Mouse (Mus musculus) MEL (cell line): ENCODE data around the gene Stx17.

Experiments
- CTCF ChIP-seq, 3 experiments: IDR thresholded peaks in 2 of 3; conservative IDR thresholded peaks in 1 of 3; 2 replicates each; pipeline ENCODE4 v1.5.1; 2011 to 2012; ENCODE audit warnings: low read length in 3 of 3, low read depth in 2 of 3, mild to moderate bottlenecking in 2 of 3, improper control_type of control experiment in 1 of 3, inconsistent platforms in 1 of 3, mixed read lengths in 1 of 3, moderate library complexity in 1 of 3; ENCODE audit not compliant: control insufficient read depth in 1 of 3, insufficient read depth in 1 of 3, poor library complexity in 1 of 3, severe bottlenecking in 1 of 3
- ELF1 ChIP-seq: IDR thresholded peaks from 2 replicates; pipeline ENCODE4 v1.6.1; 2014; ENCODE audit warnings: low read depth, mild to moderate bottlenecking, inconsistent platforms, low read length, improper control_type of control experiment, moderate library complexity
- EP300 ChIP-seq, 2 experiments: IDR thresholded peaks; 2 replicates each; pipeline ENCODE4 v1.6.1; 2011; ENCODE audit warnings: improper control_type of control experiment in 2 of 2, low read length in 2 of 2, low read depth in 1 of 2, mild to moderate bottlenecking in 1 of 2
- GABPA ChIP-seq: IDR thresholded peaks from 2 replicates; pipeline ENCODE4 v1.6.1; 2012; ENCODE audit warnings: low read depth, mild to moderate bottlenecking, inconsistent platforms, low read length, improper control_type of control experiment, moderate library complexity
- MAZ ChIP-seq: IDR thresholded peaks from 2 replicates; pipeline ENCODE4 v1.6.1; 2012; ENCODE audit warnings: low read depth, mild to moderate bottlenecking, inconsistent platforms, low read length, improper control_type of control experiment
- NELFE ChIP-seq: IDR thresholded peaks from 2 replicates; pipeline ENCODE4 v1.6.1; 2011; ENCODE audit warnings: low read depth, low read length, improper control_type of control experiment
- POLR2A ChIP-seq, 2 experiments: IDR thresholded peaks; 2 replicates each; pipeline ENCODE4 v1.6.1; 2011 to 2012; ENCODE audit warnings: low read length in 2 of 2, mild to moderate bottlenecking in 2 of 2, control low read depth in 1 of 2, improper control_type of control experiment in 1 of 2, low read depth in 1 of 2, moderate library complexity in 1 of 2; ENCODE audit not compliant: control insufficient read depth in 1 of 2, insufficient read depth in 1 of 2, poor library complexity in 1 of 2
- POLR2AphosphoS2 ChIP-seq: IDR thresholded peaks from 2 replicates; pipeline ENCODE4 v1.6.1; 2011; ENCODE audit warnings: low read length, improper control_type of control experiment
- POLR2AphosphoS5 ChIP-seq: IDR thresholded peaks from 2 replicates; pipeline ENCODE4 v1.6.1; 2012; ENCODE audit warnings: low read depth, borderline replicate concordance, mild to moderate bottlenecking, inconsistent platforms, low read length, moderate library complexity, mixed read lengths
- SIN3A ChIP-seq: IDR thresholded peaks from 2 replicates; pipeline ENCODE4 v1.6.1; 2012; ENCODE audit warnings: low read length, improper control_type of control experiment, inconsistent platforms
- TAL1 ChIP-seq: IDR thresholded peaks from 2 replicates; pipeline ENCODE4 v1.6.1; 2012; ENCODE audit warnings: mild to moderate bottlenecking, inconsistent platforms, low read length, moderate library complexity, mixed read lengths
- UBTF ChIP-seq: IDR thresholded peaks from 2 replicates; pipeline ENCODE4 v1.6.1; 2012; ENCODE audit warnings: low read depth, mild to moderate bottlenecking, inconsistent platforms, low read length, improper control_type of control experiment, moderate library complexity, borderline replicate concordance; ENCODE audit not compliant: insufficient read depth

- TF ChIP-seq SIN3A = no peak
- no peak for TF ChIP-seq POLR2AphosphoS5
- no peak for TF ChIP-seq EP300 (IDR thresholded peaks at IDR 0.05; ENCODE audit: low read depth in 1 of 2, low read length in 2 of 2)
- no peak for TF ChIP-seq GABPA
- TF ChIP-seq CTCF (IDR thresholded peaks at IDR 0.05 in 2 of 3, conservative IDR thresholded peaks at IDR 0.05 in 1 of 3; ENCODE audit: control insufficient read depth in 1 of 3, insufficient read depth in 1 of 3, low read depth in 2 of 3, low read length in 3 of 3, poor library complexity in 1 of 3, severe bottlenecking in 1 of 3) = no peak
- TF ChIP-seq POLR2AphosphoS2 = no peak
- TF ChIP-seq POLR2A (IDR thresholded peaks at IDR 0.05; ENCODE audit: control insufficient read depth in 1 of 2, insufficient read depth in 1 of 2, low read depth in 1 of 2, low read length in 2 of 2, poor library complexity in 1 of 2) = no peak
- no peak for TF ChIP-seq TAL1
- no peak for TF ChIP-seq MAZ
- no peak for TF ChIP-seq ELF1
- TF ChIP-seq UBTF = no peak
- TF ChIP-seq NELFE = no peak
Measured at GRCm38 (mm10) chr4:48108591-48108990, 16.1 kb upstream of the Stx17 start.
